7 mouse cellular contexts compared by ENCODE assay signal in the genomic region with DNA sequence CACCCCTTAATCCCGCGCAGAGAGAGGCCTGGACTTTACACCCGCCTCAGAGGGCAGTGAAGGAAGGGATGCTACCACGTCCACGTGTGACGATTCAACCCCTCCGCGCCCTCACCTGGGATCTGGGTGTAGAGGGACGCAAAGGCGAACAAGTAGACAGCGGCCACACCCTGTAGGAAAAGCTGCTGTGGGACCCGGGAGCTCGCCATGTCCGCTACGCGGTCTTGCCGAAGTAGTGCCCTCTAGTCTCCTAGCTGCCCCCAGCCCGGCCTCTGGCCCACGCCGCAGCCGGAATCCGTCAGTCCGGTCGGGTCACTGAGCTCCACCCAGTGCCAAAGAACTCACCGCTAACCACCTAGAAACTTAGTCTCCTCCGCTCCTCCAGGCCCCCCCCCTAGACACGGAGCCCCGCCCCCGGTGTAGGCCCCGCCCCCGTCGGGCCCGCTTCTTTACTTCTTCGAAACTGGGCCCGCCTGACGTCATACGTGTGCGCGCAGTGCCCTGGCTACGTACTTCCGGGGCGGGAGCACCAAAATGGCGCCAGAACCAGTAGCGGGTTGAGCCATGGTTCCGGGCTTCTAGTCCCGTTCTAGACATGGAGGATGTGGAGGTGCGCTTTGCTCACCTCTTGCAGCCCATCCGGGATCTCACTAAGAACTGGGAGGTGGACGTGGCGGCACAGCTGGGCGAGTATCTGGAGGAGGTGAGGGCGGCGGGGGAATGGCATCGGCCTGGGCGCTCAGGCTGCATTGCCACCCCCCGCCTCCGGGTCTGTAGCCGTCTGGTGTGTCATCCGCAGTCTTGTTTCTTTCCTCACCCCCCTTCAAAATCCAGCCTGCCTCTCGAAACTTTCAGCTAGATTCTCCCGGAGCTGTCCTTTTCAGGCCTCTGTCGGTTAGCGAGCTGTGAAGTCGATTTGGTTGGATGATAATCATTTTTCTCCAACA. TPM values are rescaled to one million over a fixed set of nuclear protein-coding genes. Genes with fewer than 3 reads are reported as not detected.
DNase-seq lines count a peak whose midpoint lies in the region; ATAC-seq and TF ChIP-seq lines count a peak whose summit lies in the region.

A gene (minus strand): TSS at position 419 of the 947 bp plus-strand sequence.
A gene (plus strand): TSS at position 479 of the 947 bp plus-strand sequence.

- under 1% methylated on average over 64 of the region's 64 CpGs for WGBS in embryonic facial prominence, embryonic 12.5 days
- WGBS in kidney, adult 2 months: under 1% methylated on average over 64 of the region's 64 CpGs
- under 1% methylated on average over 62 of the region's 64 CpGs for WGBS in limb, embryonic 12.5 days
- WGBS in midbrain, embryonic 15.5 days: under 1% methylated on average over 63 of the region's 64 CpGs
- under 1% methylated on average over 64 of the region's 64 CpGs for WGBS in spleen, adult 2 months

- peak within 1 kb of the TSS; percentile 82 for H3K9ac ChIP-seq in embryonic facial prominence, embryonic 12.5 days
- peak within 1 kb of the TSS; percentile 89 for H3K9ac ChIP-seq in limb, embryonic 12.5 days (replicated peaks)
- peak within 1 kb of the TSS; percentile 79 for H3K9ac ChIP-seq in midbrain, embryonic 15.5 days

- peak within 1 kb of the TSS; percentile 92 for H3K27ac ChIP-seq in embryonic facial prominence, embryonic 12.5 days
- H3K27ac ChIP-seq in kidney, adult 2 months (ENCODE audit: insufficient read depth, low read depth, low read length): peak within 1 kb of the TSS; percentile 82
- H3K27ac ChIP-seq in limb, embryonic 12.5 days: peak within 1 kb of the TSS; percentile 92
- H3K27ac ChIP-seq in midbrain, embryonic 15.5 days: peak within 1 kb of the TSS; percentile 80
- peak within 1 kb of the TSS; percentile 85 for H3K27ac ChIP-seq in spleen, adult 2 months (ENCODE audit: insufficient read depth, low read length)

- H3K4me3 ChIP-seq in embryonic facial prominence, embryonic 12.5 days: peak within 1 kb of the TSS; percentile 72
- H3K4me3 ChIP-seq in kidney, adult 2 months (ENCODE audit: insufficient read depth, low read depth, low read length): peak within 1 kb of the TSS; percentile 97
- peak within 1 kb of the TSS; percentile 82 for H3K4me3 ChIP-seq in limb, embryonic 12.5 days (replicated peaks)
- peak within 1 kb of the TSS; percentile 86 for H3K4me3 ChIP-seq in midbrain, embryonic 15.5 days
- peak within 1 kb of the TSS; percentile 91 for H3K4me3 ChIP-seq in spleen, adult 2 months (ENCODE audit: extremely low read depth, insufficient read depth, insufficient read length)

- H3K9me3 ChIP-seq in embryonic facial prominence, embryonic 12.5 days: no peaks in the 10 kb centered on the region
- H3K9me3 ChIP-seq in limb, embryonic 12.5 days: no peaks in the 10 kb centered on the region
- no peaks in the 10 kb centered on the region for H3K9me3 ChIP-seq in midbrain, embryonic 15.5 days

- peak; percentile 97 for DNase-seq in adrenal gland, postnatal 25 days
- peak; percentile 96 to 99 for DNase-seq in heart, adult 18-20 months
- peak; percentile 97 for DNase-seq in kidney, adult 2 months
- peak; percentile 93 for DNase-seq in spleen, adult 2 months (ENCODE audit: low read depth in 1 of 2, low spot score in 2 of 2)

- H3K27me3 ChIP-seq in embryonic facial prominence, embryonic 12.5 days: no peaks in the 10 kb centered on the region
- H3K27me3 ChIP-seq in kidney, adult 2 months (replicated peaks; ENCODE audit: control insufficient read depth, insufficient read depth, low read length): no peaks in the 10 kb centered on the region
- H3K27me3 ChIP-seq in limb, embryonic 12.5 days: no peaks in the 10 kb centered on the region
- H3K27me3 ChIP-seq in midbrain, embryonic 15.5 days (replicated peaks): no peaks in the 10 kb centered on the region
- H3K27me3 ChIP-seq in spleen, adult 2 months (ENCODE audit: control insufficient read depth, insufficient read depth, low read length): no peaks in the 10 kb centered on the region

- ATAC-seq in embryonic facial prominence, embryonic 12.5 days (ENCODE audit: insufficient number of reproducible peaks, insufficient read depth, low FRiP score, low TSS enrichment): peak; percentile 73
- peak; percentile 83 for ATAC-seq in limb, embryonic 12.5 days (ENCODE audit: insufficient number of reproducible peaks, insufficient read depth, low FRiP score, low TSS enrichment, low read depth)
- peak; percentile 94 for ATAC-seq in midbrain, embryonic 15.5 days (replicated peaks)

- peak; percentile 14 for TF ChIP-seq POLR2A in kidney, adult 2 months (IDR thresholded peaks at IDR 0.05; ENCODE audit: low read depth, low read length)
- TF ChIP-seq POLR2A in spleen, adult 2 months (IDR thresholded peaks at IDR 0.05; ENCODE audit: low read depth, low read length): peak; percentile 24; the same call in 1 of the 2 replicates

- peak within 1 kb of the TSS; percentile 70 for H3K4me2 ChIP-seq in embryonic facial prominence, embryonic 12.5 days (replicated peaks)
- H3K4me2 ChIP-seq in limb, embryonic 12.5 days: peak within 1 kb of the TSS; percentile 86
- H3K4me2 ChIP-seq in midbrain, embryonic 15.5 days: peak within 1 kb of the TSS; percentile 85

- no peak for TF ChIP-seq CTCF in kidney, adult 2 months (conservative IDR thresholded peaks at IDR 0.05; ENCODE audit: insufficient read depth, insufficient read length, low read depth, low read length)
- no peak for TF ChIP-seq CTCF in spleen, adult 2 months (IDR thresholded peaks at IDR 0.05; ENCODE audit: extremely low read depth, insufficient read depth, insufficient read length, insufficient replicate concordance)

- H3K4me1 ChIP-seq in embryonic facial prominence, embryonic 12.5 days: peaks cover 33% of the 10 kb centered on the region
- H3K4me1 ChIP-seq in kidney, adult 2 months (ENCODE audit: control insufficient read depth, insufficient read depth, low read length): peaks cover 7% of the 10 kb centered on the region; the same call in 1 of the 2 replicates
- H3K4me1 ChIP-seq in limb, embryonic 12.5 days (replicated peaks): peaks cover 21% of the 10 kb centered on the region
- peaks cover 40% of the 10 kb centered on the region for H3K4me1 ChIP-seq in midbrain, embryonic 15.5 days
- no peaks in the 10 kb centered on the region; the same call in 1 of the 2 replicates for H3K4me1 ChIP-seq in spleen, adult 2 months (ENCODE audit: control insufficient read depth, insufficient read depth, insufficient read length)

- H3K36me3 ChIP-seq in embryonic facial prominence, embryonic 12.5 days: peaks cover 38% of the 10 kb centered on the region
- peaks cover 3% of the 10 kb centered on the region; the same call in 1 of the 2 replicates for H3K36me3 ChIP-seq in kidney, adult 2 months (ENCODE audit: control insufficient read depth, insufficient read depth, low read length)
- peaks cover 50% of the 10 kb centered on the region for H3K36me3 ChIP-seq in limb, embryonic 12.5 days
- peaks cover 24% of the 10 kb centered on the region for H3K36me3 ChIP-seq in midbrain, embryonic 15.5 days (replicated peaks)
- H3K36me3 ChIP-seq in spleen, adult 2 months (ENCODE audit: control insufficient read depth, insufficient read depth, low read length): peaks cover 23% of the 10 kb centered on the region

RNA-seq across cellular contexts. Expression of the first gene that starts in this region (rescaled TPM):
- 40.6 and 41.6 TPM in 2 replicates for total RNA-seq in adrenal gland, postnatal 25 days (2021)
- polyA plus RNA-seq in embryonic facial prominence, embryonic 12.5 days (2016; fragmentation: Nextera tagmentation; extraction: Ambion mirVana): 54.5 and 58.8 TPM in 2 replicates
- 10 to 100 TPM; 25.8 to 26.1 TPM for total RNA-seq in heart, adult 18-20 months (2021)
- 40.2 and 43.7 TPM in 2 replicates for polyA plus RNA-seq in kidney, adult 2 months (2012; rRNA removed)
- 43.3 and 47.4 TPM in 2 replicates for polyA plus RNA-seq in limb, embryonic 12.5 days (2016; fragmentation: Nextera tagmentation; extraction: Ambion mirVana)
- polyA plus RNA-seq in midbrain, embryonic 15.5 days (2015; fragmentation: Nextera tagmentation; extraction: Ambion mirVana): 30.5 and 35.0 TPM in 2 replicates
- polyA plus RNA-seq in spleen, adult 2 months (2012; rRNA removed): 51.5 and 53.6 TPM in 2 replicates

RNA-seq across cellular contexts. Expression of the second gene that starts in this region (rescaled TPM):
- 67.8 and 88.4 TPM in 2 replicates for total RNA-seq in adrenal gland, postnatal 25 days (2021)
- polyA plus RNA-seq in embryonic facial prominence, embryonic 12.5 days (2016; fragmentation: Nextera tagmentation; extraction: Ambion mirVana): 171 and 177 TPM in 2 replicates
- 10 to 100 TPM; 50.7 to 62.9 TPM for total RNA-seq in heart, adult 18-20 months (2021)
- 111 and 124 TPM in 2 replicates for polyA plus RNA-seq in kidney, adult 2 months (2012; rRNA removed)
- polyA plus RNA-seq in limb, embryonic 12.5 days (2016; fragmentation: Nextera tagmentation; extraction: Ambion mirVana): 175 and 183 TPM in 2 replicates
- 115 and 121 TPM in 2 replicates for polyA plus RNA-seq in midbrain, embryonic 15.5 days (2015; fragmentation: Nextera tagmentation; extraction: Ambion mirVana)
- 113 and 131 TPM in 2 replicates for polyA plus RNA-seq in spleen, adult 2 months (2012; rRNA removed)

Comparison
In these comparisons a context has a peak if more than half of its experiments do, and no peak if none do; other contexts are left out.
1. Peak in every context shown above with its lines: DNase-seq, ATAC-seq, H3K4me3 ChIP-seq and H3K27ac ChIP-seq.